Mouse (Mus musculus) midbrain, embryonic 16.5 days (tissue): Measurements from ENCODE around the gene Spem2. TPM values are rescaled to one million over a fixed set of nuclear protein-coding genes. Genes with fewer than 3 reads are reported as not detected.

Experiments used
- ATAC-seq: fragments of 200-750 bp; cut with Nextera tagmentation; 2 replicates; pipeline ENCODE4 v1.8.0; 2017; ENCODE audit warnings: moderate TSS enrichment
- H3K27ac ChIP-seq: fragments of 300-500 bp; sonication (generic); 2 replicates; pipeline ENCODE4 v1.5.1; 2014; ENCODE audit warnings: mild to moderate bottlenecking, low read length, mixed read lengths
- H3K27me3 ChIP-seq: fragments of 300-500 bp; sonication (generic); 2 replicates; pipeline ENCODE4 v1.6.1; 2014; ENCODE audit warnings: low read depth, low read length, mixed read lengths; ENCODE audit not compliant: control insufficient read depth, insufficient read depth
- H3K36me3 ChIP-seq: fragments of 300-500 bp; sonication (generic); 2 replicates; pipeline ENCODE4 v1.6.1; 2014; ENCODE audit warnings: mild to moderate bottlenecking, low read length, moderate library complexity, mixed read lengths; ENCODE audit not compliant: control insufficient read depth, insufficient read depth
- H3K4me1 ChIP-seq: fragments of 300-500 bp; sonication (generic); 2 replicates; pipeline ENCODE4 v1.6.1; 2014; ENCODE audit warnings: mild to moderate bottlenecking, low read length, mixed read lengths; ENCODE audit not compliant: control insufficient read depth, insufficient read depth
- H3K4me2 ChIP-seq: fragments of 300-500 bp; sonication (generic); 2 replicates; pipeline ENCODE4 v1.6.1; 2014; ENCODE audit warnings: mild to moderate bottlenecking, low read length, mixed read lengths
- H3K4me3 ChIP-seq: fragments of 300-500 bp; sonication (generic); 2 replicates; pipeline ENCODE4 v1.5.1; 2014; ENCODE audit warnings: low read depth, mild to moderate bottlenecking, low read length, moderate library complexity, mixed read lengths
- H3K9ac ChIP-seq: fragments of 300-500 bp; sonication (generic); 2 replicates; pipeline ENCODE4 v1.6.1; 2014; ENCODE audit warnings: low read depth, low read length, mixed read lengths
- H3K9me3 ChIP-seq: fragments of 300-500 bp; sonication (generic); replicated peaks from 2 replicates; pipeline ENCODE4 v1.6.1; 2014; ENCODE audit warnings: mild to moderate bottlenecking, low read length, mixed read lengths; ENCODE audit not compliant: control insufficient read depth, poor library complexity, severe bottlenecking
- WGBS: fragments of 180-500 bp; shearing (Covaris S2); extraction: QIAGEN DNeasy Blood & Tissue Kit; methylation state at CpG from one replicate; pipeline ENCODE4 v1.1.7; 2014; 5-methylcytosine and 5-hydroxymethylcytosine counted together
- polyA plus RNA-seq: library from polyadenylated mRNA; unstranded; fragments of >200 nt; fragmentation: Nextera tagmentation; extraction: Ambion mirVana; gene quantifications from 2 replicates; pipeline ENCODE4 v1.2.1, GENCODE M21; 2015

Spem2 gene
- polyA plus RNA-seq, 1 experiment from 2014 or later: not detected

GRCm38 (mm10) chr11:69803786-69804651, 14.2 kb downstream of the Spem2 start:
- Histone ChIP-seq H3K4me2 (peak overlapping the region; percentile 90), H3K4me3 (peak overlapping the region; percentile 54), H3K4me1 (peaks cover 48% of the 10 kb centered on the region), H3K9ac (peak overlapping the region; percentile 64), H3K27ac (peak overlapping the region; percentile 45), H3K36me3 (no peaks in the 10 kb centered on the region), H3K9me3 (no peaks in the 10 kb centered on the region), H3K27me3 (peaks cover 16% of the 10 kb centered on the region)
- WGBS: under 1% methylated on average over 60 of the region's 60 CpGs
- ATAC-seq: peak; percentile 29; the same call in 1 of the 2 replicates

GRCm38 (mm10) chr11:69803328-69803727, 14.9 kb downstream of the Spem2 start:
- Histone ChIP-seq H3K36me3 (no peaks in the 10 kb centered on the region), H3K4me3 (peak overlapping the region; percentile 54), H3K4me1 (peaks cover 48% of the 10 kb centered on the region), H3K9ac (peak overlapping the region; percentile 69), H3K27ac (peak overlapping the region; percentile 45), H3K27me3 (peaks cover 16% of the 10 kb centered on the region), H3K9me3 (no peaks in the 10 kb centered on the region), H3K4me2 (peak overlapping the region; percentile 90)
- peak; percentile 2; the same call in 1 of the 2 replicates for ATAC-seq
- WGBS: 1% methylated on average over 12 of the region's 12 CpGs

GRCm38 (mm10) chr11:69802648-69803105, 15.6 kb downstream of the Spem2 start:
- H3K4me1 ChIP-seq: peaks cover 48% of the 10 kb centered on the region

GRCm38 (mm10) chr11:69801379-69801977, 16.8 kb downstream of the Spem2 start, which contains the start of gene Fgf11:
Gene Fgf11, minus strand, starts transcription at chr11:69801857.
- H3K4me2 ChIP-seq: peak within 1 kb of the TSS; percentile 90
- H3K4me3 ChIP-seq: peak within 1 kb of the TSS; percentile 54
- no peaks in the 10 kb centered on the region for H3K36me3 ChIP-seq
- peaks cover 14% of the 10 kb centered on the region for H3K27me3 ChIP-seq
- peak within 1 kb of the TSS; percentile 69 for H3K9ac ChIP-seq
- H3K27ac ChIP-seq: peak within 1 kb of the TSS; percentile 93
- whole genome bisulfite sequencing: 0% methylated on average over 33 of the region's 33 CpGs
- no peaks in the 10 kb centered on the region for H3K9me3 ChIP-seq
- H3K4me1 ChIP-seq: peaks cover 48% of the 10 kb centered on the region
- no peak for ATAC-seq

More at GRCm38 (mm10) chr11:69802648-69803105, 15.6 kb downstream of the Spem2 start:
- peak overlapping the region; percentile 72 for H3K27ac ChIP-seq
- H3K27me3 ChIP-seq: peaks cover 16% of the 10 kb centered on the region
- no peaks in the 10 kb centered on the region for H3K9me3 ChIP-seq
- ATAC-seq: peak; percentile 18; the same call in 1 of the 2 replicates
- peak overlapping the region; percentile 54 for H3K4me3 ChIP-seq
- H3K36me3 ChIP-seq: no peaks in the 10 kb centered on the region
- peak overlapping the region; percentile 69 for H3K9ac ChIP-seq
- peak overlapping the region; percentile 90 for H3K4me2 ChIP-seq
- whole genome bisulfite sequencing: under 1% methylated on average over 33 of the region's 33 CpGs

- peak overlapping the region; percentile 69 for H3K9ac ChIP-seq
- H3K4me1 ChIP-seq: peaks cover 48% of the 10 kb centered on the region
- peak overlapping the region; percentile 54 for H3K4me3 ChIP-seq
- under 1% methylated on average over 36 of the region's 36 CpGs for WGBS
- peak; percentile 72 for ATAC-seq
- no peaks in the 10 kb centered on the region for H3K9me3 ChIP-seq
- H3K27me3 ChIP-seq: peaks cover 13% of the 10 kb centered on the region
- peak overlapping the region; percentile 90 for H3K4me2 ChIP-seq
- H3K36me3 ChIP-seq: no peaks in the 10 kb centered on the region
- H3K27ac ChIP-seq: peak overlapping the region; percentile 93
Observed at GRCm38 (mm10) chr11:69800392-69801197, 17.7 kb downstream of the Spem2 start.

- Histone ChIP-seq H3K9ac (peak overlapping the region; percentile 69), H3K27ac (peak overlapping the region; percentile 93), H3K4me3 (peak overlapping the region; percentile 54), H3K9me3 (no peaks in the 10 kb centered on the region), H3K4me2 (peak overlapping the region; percentile 90), H3K4me1 (peaks cover 46% of the 10 kb centered on the region), H3K36me3 (no peaks in the 10 kb centered on the region), H3K27me3 (peaks cover 9% of the 10 kb centered on the region)
- WGBS: 0% methylated on average over 11 of the region's 11 CpGs
- peak; percentile 23; the same call in 1 of the 2 replicates for ATAC-seq
Observed at GRCm38 (mm10) chr11:69800138-69800391, 18.2 kb downstream of the Spem2 start.

- peak overlapping the region; percentile 93 for H3K27ac ChIP-seq
- H3K36me3 ChIP-seq: no peaks in the 10 kb centered on the region
- 14% methylated on average over 11 of the region's 12 CpGs for WGBS
- H3K27me3 ChIP-seq: peaks cover 6% of the 10 kb centered on the region
- peak overlapping the region; percentile 90 for H3K4me2 ChIP-seq
- H3K9me3 ChIP-seq: no peaks in the 10 kb centered on the region
- H3K9ac ChIP-seq: peak overlapping the region; percentile 69
- peaks cover 41% of the 10 kb centered on the region for H3K4me1 ChIP-seq
- H3K4me3 ChIP-seq: peak overlapping the region; percentile 54
- ATAC-seq: no peak
Observed at GRCm38 (mm10) chr11:69799394-69800137, 18.7 kb downstream of the Spem2 start.

- no peak overlapping the region for H3K4me2 ChIP-seq
- ATAC-seq: no peak
- H3K4me1 ChIP-seq: peaks cover 25% of the 10 kb centered on the region
- no peak overlapping the region for H3K9ac ChIP-seq
- peaks cover 12% of the 10 kb centered on the region for H3K27me3 ChIP-seq
- H3K4me3 ChIP-seq: no peak overlapping the region
- H3K27ac ChIP-seq: no peak overlapping the region
- no peaks in the 10 kb centered on the region for H3K36me3 ChIP-seq
- no peaks in the 10 kb centered on the region for H3K9me3 ChIP-seq
- 76% methylated on average over 7 of the region's 7 CpGs for WGBS
Observed at GRCm38 (mm10) chr11:69797924-69798323, 20.3 kb downstream of the Spem2 start.
